Mouse (Mus musculus) ES-E14 (cell line): ENCODE measurements around the gene E130309D02Rik. TPM values are rescaled to one million over a fixed set of nuclear protein-coding genes. Genes with fewer than 3 reads are reported as not detected.

Source experiments
- DNase-seq: peaks from one replicate; pipeline ENCODE4 v3.0.0-alpha.2; 2013; ENCODE audit warnings: low read depth, low spot score
- H3K27ac ChIP-seq: 2 replicates; pipeline ENCODE4 v1.5.1; 2012; ENCODE audit warnings: low read depth, mild to moderate bottlenecking, low read length, moderate library complexity, mixed read lengths; ENCODE audit not compliant: poor library complexity, insufficient read depth, severe bottlenecking
- H3K36me3 ChIP-seq: 2 replicates; pipeline ENCODE4 v1.6.1; 2012; ENCODE audit warnings: mild to moderate bottlenecking, low read length, moderate library complexity, mixed read lengths; ENCODE audit not compliant: control insufficient read depth, poor library complexity, insufficient read depth, severe bottlenecking
- H3K4me1 ChIP-seq, 2 experiments: fragments of 150-350 bp in 1 of 2; sonication (generic) in 1 of 2; 2 replicates each; pipeline ENCODE4 v1.6.1; 2012; ENCODE audit warnings: low read length in 2 of 2, mild to moderate bottlenecking in 1 of 2, mixed read lengths in 1 of 2; ENCODE audit not compliant: control insufficient read depth in 2 of 2, insufficient read depth in 2 of 2, poor library complexity in 1 of 2
- H3K4me3 ChIP-seq, 2 experiments: fragments of 150-350 bp in 1 of 2; sonication (generic) in 1 of 2; 2 replicates each; pipeline ENCODE4 v1.5.1; 2012; ENCODE audit warnings: low read length in 2 of 2, low read depth in 1 of 2, mild to moderate bottlenecking in 1 of 2, mixed read lengths in 1 of 2; ENCODE audit not compliant: insufficient read depth in 1 of 2, poor library complexity in 1 of 2, severe bottlenecking in 1 of 2
- H3K9ac ChIP-seq: 2 replicates; pipeline ENCODE4 v1.6.1; 2012; ENCODE audit warnings: low read depth, mild to moderate bottlenecking, low read length, mixed read lengths; ENCODE audit not compliant: poor library complexity, insufficient read depth, severe bottlenecking
- H3K9me3 ChIP-seq: fragments of 150-350 bp; sonication (generic); 2 replicates; pipeline ENCODE4 v1.6.1; 2012; ENCODE audit warnings: low read depth, mild to moderate bottlenecking, low read length; ENCODE audit not compliant: control insufficient read depth, insufficient read depth
- CHD2 ChIP-seq: IDR thresholded peaks from 2 replicates; pipeline ENCODE4 v1.6.1; 2014; ENCODE audit warnings: mild to moderate bottlenecking, low read depth, low read length, inconsistent platforms
- HCFC1 ChIP-seq: IDR thresholded peaks from 2 replicates; pipeline ENCODE4 v1.6.1; 2012; ENCODE audit warnings: low read length, inconsistent platforms, borderline replicate concordance; ENCODE audit not compliant: insufficient read depth
- MAFK ChIP-seq: IDR thresholded peaks from 2 replicates; pipeline ENCODE4 v1.6.1; 2014; ENCODE audit warnings: mild to moderate bottlenecking, low read depth, low read length, inconsistent platforms; ENCODE audit not compliant: insufficient read depth
- ZC3H11A ChIP-seq: IDR thresholded peaks from 2 replicates; pipeline ENCODE4 v1.6.1; 2012; ENCODE audit warnings: low read depth, mild to moderate bottlenecking, inconsistent platforms, low read length, borderline replicate concordance
- ZNF384 ChIP-seq: IDR thresholded peaks from 2 replicates; pipeline ENCODE4 v1.6.1; 2012; ENCODE audit warnings: low read depth, low read length, inconsistent platforms
- in situ Hi-C, 2 experiments: fragments of 600-800 bp; cut with MboI; formaldehyde crosslinking; loops; one replicate each; pipeline ENCODE4 v1.15.1; 2025; ENCODE audit warnings: low sequenced_read_pairs in 2 of 2, inconsistent platforms in 1 of 2; ENCODE audit not compliant: unreplicated experiment in 2 of 2
- total RNA-seq: library from RNA; depleted of rRNA; stranded (reverse); fragments of 300-350 nt; gene quantifications from 2 replicates; pipeline ENCODE4 v1.2.3, GENCODE M21; 2012

Gene E130309D02Rik
- total RNA-seq, 1 experiment = 17.9 TPM

GRCm38 (mm10) chr5:143359263-143359662 lies 44.1 kb upstream of the E130309D02Rik start:
- in situ Hi-C loops = no loop called here
- DNase-seq = no peak
- Histone ChIP-seq H3K9me3 (no peaks in the 10 kb centered on the region), H3K4me1 (peaks cover 2 to 9% of the 10 kb centered on the region in 2 experiments; a peak in 3 of 4 replicates), H3K9ac (no peak overlapping the region), H3K36me3 (no peaks in the 10 kb centered on the region), H3K4me3 (no peak overlapping the region), H3K27ac (no peak overlapping the region)
- TF ChIP-seq MAFK (no peak), HCFC1 (no peak), ZC3H11A (no peak), CHD2 (no peak)

- no peak overlapping the region for H3K27ac ChIP-seq
- no peak for DNase-seq
- H3K4me3 ChIP-seq = peak overlapping the region; percentile 44 to 55; a peak in 2 of 4 replicates
- TF ChIP-seq CHD2 (no peak), HCFC1 (no peak), ZNF384 (no peak), ZC3H11A (no peak), MAFK (no peak)
- H3K9ac ChIP-seq = peak overlapping the region; percentile 1; the same call in 1 of the 2 replicates
- H3K36me3 ChIP-seq = no peaks in the 10 kb centered on the region
- peaks cover 2 to 6% of the 10 kb centered on the region in 2 experiments; a peak in 3 of 4 replicates for H3K4me1 ChIP-seq
- in situ Hi-C loops = no loop called here
- H3K9me3 ChIP-seq = no peaks in the 10 kb centered on the region
Observed at GRCm38 (mm10) chr5:143357564-143357963, 42.4 kb upstream of the E130309D02Rik start.

DNA sequence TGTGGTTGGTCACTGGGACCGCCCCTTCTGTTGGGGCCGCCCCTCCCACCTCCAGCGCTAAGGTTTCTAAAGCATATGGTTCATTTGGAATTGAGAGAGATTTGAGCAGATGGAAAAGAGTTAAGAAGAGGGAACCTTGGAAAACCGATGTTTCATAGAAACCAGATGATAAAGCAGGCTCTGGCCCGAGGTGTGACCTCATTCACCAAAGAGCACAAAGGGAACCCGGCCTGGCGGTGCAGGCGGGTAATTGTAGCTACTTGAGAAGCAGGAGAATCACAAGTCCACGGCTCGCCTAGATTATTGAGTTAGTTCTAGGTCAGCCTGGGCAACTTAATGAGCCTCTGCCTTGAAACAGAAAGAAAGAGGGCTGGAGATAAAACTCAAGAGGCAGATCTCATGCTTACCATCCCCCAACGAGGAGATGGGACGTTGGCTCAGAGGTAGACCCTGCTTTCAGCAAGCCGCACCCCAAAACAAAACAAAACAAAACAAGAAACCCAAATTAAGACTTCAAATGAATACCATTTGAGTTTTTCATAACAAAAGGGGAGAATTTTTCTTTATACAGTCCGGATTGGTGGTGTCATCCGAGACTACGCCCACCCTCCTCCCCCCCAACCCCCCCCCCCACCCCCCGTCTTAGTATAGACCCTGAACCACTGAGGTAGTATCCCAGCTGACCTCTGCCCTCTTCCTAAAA lies 41.7 kb upstream of the E130309D02Rik start, which contains the start of gene Grid2ip:
Grid2ip (plus strand) TSS at position 653 of the 703 bp plus-strand sequence.
- peaks cover 2 to 6% of the 10 kb centered on the region in 2 experiments; a peak in 3 of 4 replicates for H3K4me1 ChIP-seq
- DNase-seq = no peak
- peak within 1 kb of the TSS; percentile 44 to 55; a peak in 2 of 4 replicates for H3K4me3 ChIP-seq
- no peaks in the 10 kb centered on the region for H3K9me3 ChIP-seq
- TF ChIP-seq MAFK (no peak), HCFC1 (no peak), ZC3H11A (no peak), ZNF384 (no peak), CHD2 (no peak)
- in situ Hi-C loops = no loop called here
- H3K27ac ChIP-seq = no peak within 1 kb of the TSS
- H3K36me3 ChIP-seq = no peaks in the 10 kb centered on the region
- peak within 1 kb of the TSS; percentile 1; the same call in 1 of the 2 replicates for H3K9ac ChIP-seq

- Histone ChIP-seq H3K9ac (no peak overlapping the region), H3K4me3 (no peak overlapping the region), H3K27ac (no peak overlapping the region), H3K4me1 (peaks cover 2 to 6% of the 10 kb centered on the region in 2 experiments; a peak in 3 of 4 replicates), H3K9me3 (no peaks in the 10 kb centered on the region), H3K36me3 (no peaks in the 10 kb centered on the region)
- no peak for DNase-seq
- TF ChIP-seq CHD2 (no peak), ZNF384 (no peak), ZC3H11A (no peak), MAFK (no peak), HCFC1 (no peak)
- in situ Hi-C loops = no loop called here
Observed at GRCm38 (mm10) chr5:143356017-143356416, 40.9 kb upstream of the E130309D02Rik start.
